Mouse (Mus musculus) spleen, postnatal 4 days (tissue): ENCODE results near the gene Umad1.

ENCODE experiments used
- DNase-seq, 2 experiments: peaks; one replicate each; pipeline ENCODE4 v3.0.0; 2022; ENCODE audit warnings: low spot score in 2 of 2

Umad1 gene

GRCm38 (mm10) chr6:8416802-8417569, 157.9 kb downstream of the Umad1 start:
- peak in 1 of 2 experiments; percentile 29 for DNase-seq

- DNase-seq, result peak in 1 of 2 experiments; percentile 51
Measured at GRCm38 (mm10) chr6:8419485-8420186, 160.5 kb downstream of the Umad1 start.

- DNase-seq, result no peak
Measured at GRCm38 (mm10) chr6:8420187-8420503, 161.1 kb downstream of the Umad1 start.

- DNase-seq, result peak in 1 of 2 experiments; percentile 38
Measured at GRCm38 (mm10) chr6:8421421-8421820, 162.3 kb downstream of the Umad1 start.

- DNase-seq, result peak in 1 of 2 experiments; percentile 54
Measured at GRCm38 (mm10) chr6:8421959-8422581, 163.0 kb downstream of the Umad1 start.

- DNase-seq, result peak in 1 of 2 experiments; percentile 49
Measured at GRCm38 (mm10) chr6:8423142-8423541, 164.1 kb downstream of the Umad1 start.

- DNase-seq, result peak in 1 of 2 experiments; percentile 17
Measured at GRCm38 (mm10) chr6:8427692-8428091, 168.6 kb downstream of the Umad1 start.

GRCm38 (mm10) chr6:8430610-8431234, 171.6 kb downstream of the Umad1 start:
- peak in 1 of 2 experiments; percentile 22 for DNase-seq

- DNase-seq, result no peak
Measured at GRCm38 (mm10) chr6:8433179-8433578, 174.1 kb downstream of the Umad1 start.

GRCm38 (mm10) chr6:8437937-8438336, 178.8 kb downstream of the Umad1 start:
- no peak for DNase-seq

GRCm38 (mm10) chr6:8441814-8442213, 182.7 kb downstream of the Umad1 start:
- DNase-seq, result no peak

GRCm38 (mm10) chr6:8446786-8447185, 187.7 kb downstream of the Umad1 start:
- DNase-seq, result no peak

GRCm38 (mm10) chr6:8455599-8455998, 196.5 kb downstream of the Umad1 start:
- no peak for DNase-seq

GRCm38 (mm10) chr6:8458596-8458995, 199.5 kb downstream of the Umad1 start:
- DNase-seq, result no peak

GRCm38 (mm10) chr6:8462447-8462846, 203.4 kb downstream of the Umad1 start:
- no peak for DNase-seq

- DNase-seq, result no peak
Measured at GRCm38 (mm10) chr6:8465388-8465787, 206.3 kb downstream of the Umad1 start.

- no peak for DNase-seq
Measured at GRCm38 (mm10) chr6:8465985-8466384, 206.9 kb downstream of the Umad1 start.

GRCm38 (mm10) chr6:8467667-8468337, 208.7 kb downstream of the Umad1 start:
- no peak for DNase-seq

GRCm38 (mm10) chr6:8469918-8470317, 210.8 kb downstream of the Umad1 start:
- DNase-seq, result no peak

- no peak for DNase-seq
Measured at GRCm38 (mm10) chr6:8472125-8472524, 213.0 kb downstream of the Umad1 start.

- no peak for DNase-seq
Measured at GRCm38 (mm10) chr6:8472915-8473314, 213.8 kb downstream of the Umad1 start.

GRCm38 (mm10) chr6:8473498-8473897, 214.4 kb downstream of the Umad1 start:
- DNase-seq, result no peak
